In genomic region chr19:22882670-22883111, GRCm38 (mm10) we compare ENCODE assay signal across 20 mouse cellular contexts.
DNase-seq lines count a peak whose midpoint lies in the region; ATAC-seq and TF ChIP-seq lines count a peak whose summit lies in the region.
"Had no signal": no experiment of that assay in that cellular context is flagged by ENCODE, and none has a peak within 500 bp of the region (broad histone marks: within the 10 kb centered on the region; RNA-seq: fewer than 3 reads in every experiment).

No protein-coding gene starts in this region.

- 78% methylated on average over 3 of the region's 3 CpGs for WGBS in forebrain, embryonic 14.5 days
- 76% methylated on average over 3 of the region's 3 CpGs for WGBS in forebrain, embryonic 13.5 days
- WGBS in intestine, postnatal 0 days = 45% methylated on average over 3 of the region's 3 CpGs

- ATAC-seq in forebrain, embryonic 14.5 days = no peak
- no peak; the same call in 1 of the 2 replicates for ATAC-seq in forebrain, embryonic 13.5 days
- no peak for ATAC-seq in intestine, postnatal 0 days
- ATAC-seq: intestine, embryonic 16.5 days; liver, postnatal 0 days; midbrain, embryonic 13.5 days had no signal

- DNase-seq in forebrain, embryonic 14.5 days (ENCODE audit: low spot score) = peak; percentile 50
- DNase-seq in layer of hippocampus, adult 9-11 months = peak; percentile 14
- DNase-seq in layer of hippocampus, postnatal 36 days = no peak
- peak; percentile 68 to 80 for DNase-seq in cerebellum, adult 18-20 months
- DNase-seq in skeletal muscle tissue, adult 2 months (ENCODE audit: low read depth, low spot score) = peak; percentile 23
- no peak for DNase-seq in adrenal gland, postnatal 25 days
- DNase-seq: embryo, embryonic 11 days; kidney, postnatal 14 days; liver, postnatal 0 days; spleen, adult 18-20 months; thymus, postnatal 25 days had no signal

- no peak overlapping the region for H3K4me2 ChIP-seq in forebrain, embryonic 14.5 days (ENCODE audit: low read length)
- no peak overlapping the region for H3K4me2 ChIP-seq in forebrain, embryonic 13.5 days
- H3K4me2 ChIP-seq in intestine, postnatal 0 days (replicated peaks; ENCODE audit: low read depth) = no peak overlapping the region
- H3K4me2 ChIP-seq: heart, embryonic 13.5 days; hindbrain, embryonic 12.5 days; limb, embryonic 13.5 days; midbrain, embryonic 13.5 days; stomach, embryonic 15.5 days had no signal

- no peak for TF ChIP-seq CTCF in intestine, postnatal 0 days (IDR thresholded peaks at IDR 0.05; ENCODE audit: low read depth)

- no peaks in the 10 kb centered on the region for H3K9me3 ChIP-seq in forebrain, embryonic 14.5 days (replicated peaks; ENCODE audit: control insufficient read depth, low read length)
- H3K9me3 ChIP-seq in forebrain, embryonic 13.5 days (replicated peaks) = no peaks in the 10 kb centered on the region
- H3K9me3 ChIP-seq in intestine, postnatal 0 days (ENCODE audit: control insufficient read depth) = no peaks in the 10 kb centered on the region
- H3K9me3 ChIP-seq: heart, embryonic 13.5 days; hindbrain, embryonic 12.5 days; limb, embryonic 13.5 days; midbrain, embryonic 13.5 days; stomach, embryonic 15.5 days had no signal

- H3K9ac ChIP-seq in forebrain, embryonic 14.5 days (ENCODE audit: low read length) = no peak overlapping the region
- no peak overlapping the region for H3K9ac ChIP-seq in forebrain, embryonic 13.5 days
- H3K9ac ChIP-seq in intestine, postnatal 0 days (ENCODE audit: low read depth, low read length) = no peak overlapping the region
- H3K9ac ChIP-seq: heart, embryonic 13.5 days; hindbrain, embryonic 12.5 days; limb, embryonic 13.5 days; liver, postnatal 0 days; midbrain, embryonic 13.5 days; stomach, embryonic 15.5 days had no signal

- H3K27ac ChIP-seq in forebrain, embryonic 14.5 days (ENCODE audit: low read depth, low read length) = no peak overlapping the region
- no peak overlapping the region for H3K27ac ChIP-seq in forebrain, embryonic 13.5 days
- H3K27ac ChIP-seq in intestine, postnatal 0 days (ENCODE audit: low read depth, low read length) = no peak overlapping the region
- H3K27ac ChIP-seq: heart, embryonic 13.5 days; hindbrain, embryonic 12.5 days; limb, embryonic 13.5 days; midbrain, embryonic 13.5 days; stomach, embryonic 15.5 days had no signal

- no peaks in the 10 kb centered on the region for H3K4me1 ChIP-seq in forebrain, embryonic 14.5 days (ENCODE audit: control insufficient read depth, insufficient read depth, low read length)
- H3K4me1 ChIP-seq in forebrain, embryonic 13.5 days = 0 out of 2 replicates have a peak, but pooled peaks cover 3% of the 10 kb centered on the region
- H3K4me1 ChIP-seq in intestine, postnatal 0 days (replicated peaks; ENCODE audit: control insufficient read depth, insufficient read depth, low read length) = no peaks in the 10 kb centered on the region
- H3K4me1 ChIP-seq: midbrain, embryonic 13.5 days; stomach, embryonic 15.5 days had no signal

- no peak overlapping the region for H3K4me3 ChIP-seq in forebrain, embryonic 14.5 days (ENCODE audit: low read depth, low read length)
- H3K4me3 ChIP-seq in forebrain, embryonic 13.5 days = no peak overlapping the region
- no peak overlapping the region for H3K4me3 ChIP-seq in intestine, postnatal 0 days (ENCODE audit: low read depth, low read length)
- H3K4me3 ChIP-seq: erythroblast, embryonic 14.5 days; heart, embryonic 13.5 days; hindbrain, embryonic 12.5 days; limb, embryonic 13.5 days; midbrain, embryonic 13.5 days; stomach, embryonic 15.5 days had no signal

- no peaks in the 10 kb centered on the region for H3K36me3 ChIP-seq in forebrain, embryonic 14.5 days (ENCODE audit: control insufficient read depth, insufficient read depth, low read length)
- H3K36me3 ChIP-seq in forebrain, embryonic 13.5 days (ENCODE audit: poor library complexity, severe bottlenecking) = no peaks in the 10 kb centered on the region
- no peaks in the 10 kb centered on the region for H3K36me3 ChIP-seq in intestine, postnatal 0 days (ENCODE audit: control insufficient read depth, insufficient read depth)
- H3K36me3 ChIP-seq: heart, embryonic 13.5 days; hindbrain, embryonic 12.5 days; limb, embryonic 13.5 days; midbrain, embryonic 13.5 days; stomach, embryonic 15.5 days had no signal

- H3K27me3 ChIP-seq in forebrain, embryonic 14.5 days (replicated peaks; ENCODE audit: control insufficient read depth, insufficient read depth, low read length) = no peaks in the 10 kb centered on the region
- H3K27me3 ChIP-seq in forebrain, embryonic 13.5 days = no peaks in the 10 kb centered on the region
- no peaks in the 10 kb centered on the region for H3K27me3 ChIP-seq in intestine, postnatal 0 days (replicated peaks; ENCODE audit: control insufficient read depth, insufficient read depth, low read length)
- H3K27me3 ChIP-seq: heart, embryonic 13.5 days; limb, embryonic 13.5 days; stomach, embryonic 15.5 days had no signal

Comparison
In these comparisons a context has a peak if more than half of its experiments do, and no peak if none do; other contexts are left out.
1. DNase-seq: peak in forebrain, embryonic 14.5 days (single experiment), layer of hippocampus, adult 9-11 months (single experiment), cerebellum, adult 18-20 months (2 of 2) and skeletal muscle tissue, adult 2 months (single experiment); none in layer of hippocampus, postnatal 36 days (0 of 2) and adrenal gland, postnatal 25 days (single experiment).